Mouse (Mus musculus): Measurements from ENCODE around the gene Dpysl5. TPM values are rescaled to one million over a fixed set of nuclear protein-coding genes. Genes with fewer than 3 reads are reported as not detected.

The Dpysl5 gene
- polyA plus RNA-seq, 1 experiment from 2014 or later: 109 TPM

DNA sequence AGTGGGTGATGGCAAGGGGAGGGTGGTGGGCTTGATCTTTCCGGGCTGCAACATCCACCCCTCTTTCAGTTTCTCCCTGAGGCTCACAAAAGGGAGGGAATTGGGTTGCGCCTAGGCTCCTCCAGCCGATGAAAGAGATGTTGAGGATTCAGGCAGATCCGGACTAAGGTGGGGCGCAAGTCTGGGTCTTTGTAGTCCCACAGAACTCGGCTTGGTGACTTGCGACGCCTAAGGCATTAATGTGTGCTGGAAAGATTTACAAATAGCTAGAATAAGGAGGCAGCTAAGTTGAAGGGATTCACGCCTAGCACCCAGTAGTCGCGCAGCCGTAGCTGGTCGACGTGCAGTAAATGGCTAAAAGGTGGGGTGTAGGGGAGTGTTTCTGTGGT is 632 bp downstream of the Dpysl5 start:
- no peak for ATAC-seq (ENCODE audit: low FRiP score)
- Histone ChIP-seq H3K27me3 (peaks cover 13% of the 10 kb centered on the region), H3K9me3 (no peaks in the 10 kb centered on the region), H3K4me3 (replicated peaks) (peak overlapping the region; percentile 72), H3K27ac (peak overlapping the region; percentile 85), H3K36me3 (replicated peaks) (0 out of 2 replicates have a peak, but pooled peaks cover 3% of the 10 kb centered on the region), H3K9ac (peak overlapping the region; percentile 80), H3K4me1 (peaks cover 40% of the 10 kb centered on the region), H3K4me2 (peak overlapping the region; percentile 91)
- under 1% methylated on average over 14 of the region's 14 CpGs for WGBS

DNA sequence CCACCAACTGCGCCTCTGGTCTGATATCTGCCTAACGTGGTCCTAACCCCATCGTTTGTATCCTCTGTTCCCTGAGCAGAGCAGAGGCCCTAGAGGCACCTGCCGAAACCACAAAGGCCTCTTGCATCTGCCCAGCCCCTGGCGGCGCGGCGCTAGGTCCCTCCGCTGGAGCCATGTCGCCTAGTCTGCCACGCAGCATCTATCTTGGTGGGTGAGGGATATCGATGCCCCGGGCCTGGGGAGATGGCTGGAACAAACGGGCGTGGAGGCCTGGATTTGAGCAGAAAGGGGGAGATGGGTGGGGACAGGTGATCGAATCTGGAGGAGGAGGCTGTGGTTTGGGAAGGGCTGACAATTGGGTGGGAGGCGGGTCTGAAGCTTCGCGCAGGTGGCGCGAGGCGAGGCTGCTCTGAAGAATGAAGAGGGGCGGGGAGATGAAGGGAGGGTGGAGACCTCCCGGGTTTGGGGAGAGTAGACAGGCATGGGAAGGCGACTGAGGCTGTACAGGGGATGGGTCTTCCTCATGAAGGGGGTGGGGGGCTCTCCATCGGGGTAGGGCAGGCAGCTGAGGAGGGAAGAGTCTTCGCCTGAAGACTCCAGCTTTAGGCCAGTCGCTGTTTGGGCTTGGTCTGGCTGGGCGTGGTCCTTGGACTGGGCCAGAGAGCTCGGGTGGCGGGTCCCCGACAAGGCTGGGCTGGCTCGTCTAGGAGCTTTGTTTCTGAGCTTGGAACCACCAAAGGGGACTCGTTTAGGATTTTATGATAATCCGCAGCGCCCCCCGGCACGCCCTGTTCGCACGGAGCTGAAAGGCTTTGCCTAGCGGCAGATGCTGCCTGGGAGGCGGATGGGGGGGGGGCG is 1.3 kb downstream of the Dpysl5 start:
- Histone ChIP-seq H3K27ac (peak overlapping the region; percentile 85), H3K9me3 (no peaks in the 10 kb centered on the region), H3K4me3 (replicated peaks) (peak overlapping the region; percentile 72), H3K9ac (peak overlapping the region; percentile 80), H3K27me3 (peaks cover 13% of the 10 kb centered on the region), H3K4me1 (peaks cover 42% of the 10 kb centered on the region), H3K36me3 (replicated peaks) (0 out of 2 replicates have a peak, but pooled peaks cover 3% of the 10 kb centered on the region), H3K4me2 (peak overlapping the region; percentile 91)
- peak; percentile 52 for ATAC-seq (ENCODE audit: low FRiP score)
- under 1% methylated on average over 42 of the region's 43 CpGs for WGBS

DNA sequence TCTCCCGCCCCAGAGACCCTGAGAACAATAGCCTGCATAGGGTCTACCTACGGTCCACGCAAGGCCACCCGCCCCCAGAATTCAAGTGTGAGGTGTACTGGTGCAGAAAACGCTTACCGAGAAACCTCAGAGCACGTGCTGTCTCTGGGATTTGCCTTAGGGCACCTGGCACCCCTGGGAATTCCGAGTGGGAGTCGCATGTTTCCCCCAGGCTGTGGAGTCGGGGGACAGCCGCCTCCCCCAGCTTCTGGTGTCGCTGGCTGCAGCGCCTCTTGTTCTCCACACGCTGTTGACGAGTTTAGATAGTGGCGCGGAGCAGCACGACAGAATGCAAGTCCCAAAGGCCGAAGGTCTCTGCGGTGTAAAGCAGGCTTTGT is 1.9 kb downstream of the Dpysl5 start:
- H3K36me3 ChIP-seq (replicated peaks): 0 out of 2 replicates have a peak, but pooled peaks cover 3% of the 10 kb centered on the region
- H3K9me3 ChIP-seq: no peaks in the 10 kb centered on the region
- peak overlapping the region; percentile 85 for H3K27ac ChIP-seq
- peak; percentile 13; the same call in 1 of the 2 replicates for ATAC-seq (ENCODE audit: low FRiP score)
- peak overlapping the region; percentile 80 for H3K9ac ChIP-seq
- H3K4me1 ChIP-seq: peaks cover 42% of the 10 kb centered on the region
- peak overlapping the region; percentile 91 for H3K4me2 ChIP-seq
- H3K4me3 ChIP-seq (replicated peaks): peak overlapping the region; percentile 72
- under 1% methylated on average over 20 of the region's 20 CpGs for WGBS
- peaks cover 10% of the 10 kb centered on the region for H3K27me3 ChIP-seq

DNA sequence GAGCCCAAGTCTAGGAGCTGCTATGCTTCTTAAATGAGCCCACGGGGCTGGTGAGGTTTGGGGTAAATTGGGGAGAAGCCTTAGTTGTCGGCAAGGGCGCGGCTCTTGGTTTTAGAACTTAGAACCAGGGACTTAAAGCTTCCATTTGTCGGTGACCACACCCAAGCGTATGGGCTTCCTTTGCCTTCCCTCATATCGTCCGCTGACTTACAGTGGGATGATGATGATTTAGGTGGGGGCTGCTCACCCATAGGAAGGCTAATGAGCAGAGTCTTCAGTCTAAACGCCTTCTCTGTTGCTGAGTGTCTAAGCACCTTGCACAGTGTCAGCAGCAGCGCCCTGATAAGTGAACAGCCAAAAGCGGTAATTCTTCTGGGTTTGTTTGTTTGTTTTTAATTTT is 2.3 kb downstream of the Dpysl5 start:
- Histone ChIP-seq H3K4me3 (replicated peaks) (peak overlapping the region; percentile 72), H3K4me2 (peak overlapping the region; percentile 91), H3K9me3 (no peaks in the 10 kb centered on the region), H3K27ac (peak overlapping the region; percentile 85), H3K36me3 (replicated peaks) (0 out of 2 replicates have a peak, but pooled peaks cover 3% of the 10 kb centered on the region), H3K4me1 (peaks cover 46% of the 10 kb centered on the region), H3K9ac (peak overlapping the region; percentile 80), H3K27me3 (peaks cover 5% of the 10 kb centered on the region)
- ATAC-seq (ENCODE audit: low FRiP score): no peak
- WGBS: 23% methylated on average over 11 of the region's 11 CpGs

DNA sequence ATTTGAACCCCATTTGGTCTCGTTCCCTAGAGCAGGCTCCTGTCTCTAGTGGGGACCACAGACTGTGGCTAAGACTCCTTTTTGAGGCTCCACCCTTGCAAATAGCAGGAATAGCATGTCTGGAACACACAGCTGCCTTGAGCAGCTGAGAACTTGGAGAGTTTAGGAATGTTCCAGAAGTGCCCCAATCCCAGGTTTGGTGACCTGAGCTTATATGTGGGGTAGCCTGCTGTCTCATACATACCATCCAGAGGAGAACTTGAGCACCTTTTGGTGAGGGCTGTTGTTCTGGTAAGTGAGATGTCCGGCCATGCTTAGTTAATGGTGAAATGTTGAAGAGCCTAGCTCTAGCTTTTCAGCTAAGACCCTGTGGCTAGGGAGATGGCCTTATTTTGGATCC is 4.9 kb downstream of the Dpysl5 start:
- 89% methylated on average over 2 of the region's 2 CpGs for WGBS
- peaks cover 46% of the 10 kb centered on the region for H3K4me1 ChIP-seq
- no peak overlapping the region for H3K4me2 ChIP-seq
- H3K27ac ChIP-seq: no peak overlapping the region
- H3K36me3 ChIP-seq (replicated peaks): peaks cover 11% of the 10 kb centered on the region
- no peak overlapping the region for H3K4me3 ChIP-seq (replicated peaks)
- no peak for ATAC-seq (ENCODE audit: low FRiP score)
- no peaks in the 10 kb centered on the region for H3K9me3 ChIP-seq
- no peaks in the 10 kb centered on the region for H3K27me3 ChIP-seq
- no peak overlapping the region for H3K9ac ChIP-seq

DNA sequence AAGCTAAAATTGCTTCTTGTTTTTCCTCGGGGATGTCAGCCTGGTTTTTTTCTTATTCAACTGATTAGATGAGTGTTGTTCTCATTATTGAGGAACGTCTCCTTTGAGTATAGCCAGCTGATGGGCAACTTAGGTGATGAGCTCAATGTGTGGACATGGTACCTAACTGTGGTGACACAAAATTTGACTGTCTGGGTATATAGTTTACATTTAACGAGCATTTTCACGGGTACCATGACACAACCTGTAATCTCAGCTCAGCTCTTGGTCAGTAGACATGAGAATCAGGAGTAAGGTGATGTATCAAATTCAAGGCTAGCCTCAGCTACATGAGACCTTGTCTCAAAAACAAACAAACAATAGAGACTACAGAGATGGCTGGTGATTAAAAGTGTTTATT is 6.1 kb downstream of the Dpysl5 start:
- 0 out of 2 replicates have a peak overlapping the region, but pooled peaks have one; percentile 34 for H3K4me2 ChIP-seq
- no peak overlapping the region for H3K4me3 ChIP-seq (replicated peaks)
- H3K27ac ChIP-seq: peak overlapping the region; percentile 78; the same call in 1 of the 2 replicates
- 86% methylated on average over 4 of the region's 4 CpGs for WGBS
- no peak overlapping the region for H3K9ac ChIP-seq
- H3K9me3 ChIP-seq: no peaks in the 10 kb centered on the region
- H3K36me3 ChIP-seq (replicated peaks): peaks cover 19% of the 10 kb centered on the region
- no peak for ATAC-seq (ENCODE audit: low FRiP score)
- H3K27me3 ChIP-seq: no peaks in the 10 kb centered on the region
- H3K4me1 ChIP-seq: peaks cover 46% of the 10 kb centered on the region

DNA sequence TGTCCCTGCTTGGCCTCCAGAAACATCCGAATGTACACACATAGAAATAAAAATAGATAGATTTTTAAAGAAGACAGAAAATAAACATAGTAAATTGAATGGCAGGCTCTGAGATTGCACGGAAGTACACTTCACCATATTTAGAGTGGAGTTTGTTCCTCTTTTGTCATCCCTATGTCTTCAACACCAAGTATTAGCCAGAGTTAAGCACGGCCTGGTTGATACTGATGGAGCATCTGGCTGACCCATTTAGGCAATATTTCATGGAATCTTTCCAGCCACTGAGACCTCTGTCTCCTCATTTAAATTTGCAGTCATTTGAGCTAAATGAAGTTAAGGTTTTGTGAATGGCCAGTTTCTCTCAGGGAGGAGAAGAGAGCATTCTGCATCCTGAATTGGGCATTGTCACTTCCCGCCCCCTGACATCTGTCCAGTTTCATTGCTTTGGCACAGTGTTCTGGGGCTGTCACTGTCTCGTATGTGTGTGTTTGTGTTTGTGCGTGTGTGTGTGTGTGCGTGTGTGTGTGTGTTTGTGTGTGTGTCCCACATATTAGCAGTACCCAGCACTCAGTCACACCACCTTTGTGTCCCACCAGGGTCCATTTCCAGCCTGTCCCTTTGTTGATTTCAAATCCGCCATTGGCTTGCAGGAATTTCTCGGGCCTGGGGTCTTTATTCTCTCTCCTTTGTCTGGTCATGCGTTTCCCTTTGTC is 6.8 kb downstream of the Dpysl5 start:
- Histone ChIP-seq H3K36me3 (replicated peaks) (peaks cover 26% of the 10 kb centered on the region), H3K4me2 (peak overlapping the region; percentile 34), H3K4me1 (peaks cover 46% of the 10 kb centered on the region), H3K27me3 (no peaks in the 10 kb centered on the region), H3K9ac (peak overlapping the region; percentile 30; the same call in 1 of the 2 replicates), H3K9me3 (no peaks in the 10 kb centered on the region), H3K27ac (peak overlapping the region; percentile 78), H3K4me3 (replicated peaks) (no peak overlapping the region)
- peak; percentile 44; the same call in 1 of the 2 replicates for ATAC-seq (ENCODE audit: low FRiP score)
- WGBS: 36% methylated on average over 10 of the region's 10 CpGs

DNA sequence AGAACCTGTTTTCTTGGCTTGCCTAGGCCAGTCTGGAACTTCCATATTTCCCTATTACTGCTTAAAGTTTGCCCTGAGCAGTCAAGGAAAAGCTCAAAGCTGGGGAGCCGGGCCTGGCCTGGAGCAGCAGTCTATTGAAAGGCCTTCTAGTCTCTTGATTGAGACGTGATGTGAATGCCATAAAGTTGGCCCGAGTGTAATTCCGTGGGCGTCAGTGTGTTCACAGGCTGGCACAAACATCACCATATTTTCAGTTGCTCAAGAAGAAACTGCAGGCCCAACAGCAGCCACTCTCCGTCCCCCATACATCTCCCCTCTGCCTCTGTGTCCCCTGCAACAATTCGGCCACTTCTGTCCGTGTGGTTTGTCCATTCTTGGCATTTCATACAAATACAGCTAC is 10.6 kb downstream of the Dpysl5 start:
- Histone ChIP-seq H3K4me2 (no peak overlapping the region), H3K9me3 (no peaks in the 10 kb centered on the region), H3K36me3 (replicated peaks) (peaks cover 37% of the 10 kb centered on the region), H3K27me3 (no peaks in the 10 kb centered on the region), H3K27ac (no peak overlapping the region), H3K4me1 (peaks cover 22% of the 10 kb centered on the region), H3K4me3 (replicated peaks) (no peak overlapping the region), H3K9ac (no peak overlapping the region)
- 91% methylated on average over 8 of the region's 8 CpGs for WGBS
- no peak for ATAC-seq (ENCODE audit: low FRiP score)

DNA sequence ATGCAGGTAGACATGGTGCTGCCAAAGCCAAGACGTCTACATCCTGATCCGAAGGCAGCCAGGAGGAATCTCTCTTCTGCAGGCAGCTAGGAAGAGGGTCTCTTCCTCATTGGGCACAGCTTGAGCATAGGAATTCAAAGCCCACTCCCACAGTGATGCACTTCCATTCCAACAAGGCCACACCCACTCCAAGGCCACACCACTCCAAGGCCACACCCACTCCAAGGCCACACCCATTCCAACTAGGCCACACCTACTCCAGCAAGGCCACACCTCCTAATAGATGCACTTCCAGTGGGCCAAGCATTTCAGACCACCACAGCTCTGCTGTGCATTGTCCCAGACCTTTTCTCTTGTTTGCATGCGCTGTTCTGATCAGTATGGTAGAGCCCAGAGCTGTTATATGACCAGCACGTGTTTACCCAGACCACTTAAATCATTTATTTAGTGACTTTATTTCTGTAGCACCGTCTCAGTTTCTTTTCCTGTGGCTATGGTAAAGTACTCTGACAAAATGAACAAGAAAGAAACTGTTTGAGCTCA is 14.9 kb downstream of the Dpysl5 start:
- H3K4me3 ChIP-seq (replicated peaks): no peak overlapping the region
- ATAC-seq (ENCODE audit: low FRiP score): no peak
- H3K9me3 ChIP-seq: no peaks in the 10 kb centered on the region
- no peaks in the 10 kb centered on the region for H3K27me3 ChIP-seq
- H3K27ac ChIP-seq: no peak overlapping the region
- H3K4me2 ChIP-seq: no peak overlapping the region
- peaks cover 2% of the 10 kb centered on the region; the same call in 1 of the 2 replicates for H3K4me1 ChIP-seq
- H3K9ac ChIP-seq: no peak overlapping the region
- WGBS: 92% methylated on average over 5 of the region's 5 CpGs
- peaks cover 30% of the 10 kb centered on the region for H3K36me3 ChIP-seq (replicated peaks)

DNA sequence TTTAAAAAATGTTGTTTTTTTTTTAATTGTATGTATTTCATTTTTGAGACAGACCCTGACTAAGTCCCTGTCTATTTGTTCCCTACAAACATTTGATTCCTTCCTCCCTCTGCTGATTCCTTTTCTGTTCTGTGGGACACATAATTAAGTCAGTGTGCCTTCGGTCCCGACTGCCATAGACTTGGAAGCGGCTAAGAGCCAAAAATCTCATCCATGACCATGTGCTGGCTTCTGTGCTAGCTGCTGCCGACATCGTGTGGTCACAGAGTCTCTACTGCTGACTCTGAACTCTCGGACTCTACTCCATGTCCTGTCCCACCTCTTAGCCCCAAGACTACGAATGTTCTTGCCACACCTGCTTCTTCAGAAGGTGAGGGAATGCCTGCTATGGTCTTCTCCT is 21.1 kb downstream of the Dpysl5 start:
- H3K4me1 ChIP-seq: peaks cover 44% of the 10 kb centered on the region
- H3K4me3 ChIP-seq (replicated peaks): no peak overlapping the region

DNA sequence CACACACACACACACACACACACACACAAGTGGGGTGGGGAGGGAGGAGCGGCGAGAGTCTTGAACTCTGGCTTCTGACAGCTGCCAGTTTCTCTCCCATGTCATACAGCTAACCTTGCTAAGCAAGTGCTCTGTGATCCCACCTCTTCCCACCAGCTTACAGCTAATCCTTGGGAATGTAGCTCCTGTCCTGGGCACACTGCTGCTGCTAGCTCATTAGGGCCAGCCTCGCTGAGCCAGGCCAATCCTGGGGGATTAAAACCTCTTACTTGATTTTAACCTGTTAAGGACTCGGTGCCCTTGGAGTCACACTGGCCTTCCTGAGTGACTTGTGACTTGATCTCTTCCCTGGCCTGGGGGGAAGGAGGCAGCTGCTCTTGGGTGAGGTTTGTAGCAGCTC is 23.3 kb downstream of the Dpysl5 start:
- H3K9me3 ChIP-seq: no peaks in the 10 kb centered on the region

More for the DNA sequence above, 21.1 kb downstream of the Dpysl5 start:
- ATAC-seq (ENCODE audit: low FRiP score): no peak
- Histone ChIP-seq H3K9ac (no peak overlapping the region), H3K27me3 (no peaks in the 10 kb centered on the region), H3K9me3 (no peaks in the 10 kb centered on the region), H3K4me2 (no peak overlapping the region), H3K27ac (no peak overlapping the region), H3K36me3 (replicated peaks) (peaks cover 6% of the 10 kb centered on the region; the same call in 1 of the 2 replicates)
- 92% methylated on average over 7 of the region's 7 CpGs for WGBS

More for the DNA sequence above, 23.3 kb downstream of the Dpysl5 start:
- Histone ChIP-seq H3K4me2 (no peak overlapping the region), H3K9ac (no peak overlapping the region), H3K4me3 (replicated peaks) (no peak overlapping the region), H3K27me3 (no peaks in the 10 kb centered on the region), H3K4me1 (peaks cover 66% of the 10 kb centered on the region), H3K36me3 (replicated peaks) (peaks cover 6% of the 10 kb centered on the region; the same call in 1 of the 2 replicates), H3K27ac (no peak overlapping the region)
- ATAC-seq (ENCODE audit: low FRiP score): no peak
- WGBS: 37% methylated on average over 4 of the region's 4 CpGs

All from forebrain, embryonic 12.5 days (tissue).